23 mouse cellular contexts compared by ENCODE assay signal in the genomic region with DNA sequence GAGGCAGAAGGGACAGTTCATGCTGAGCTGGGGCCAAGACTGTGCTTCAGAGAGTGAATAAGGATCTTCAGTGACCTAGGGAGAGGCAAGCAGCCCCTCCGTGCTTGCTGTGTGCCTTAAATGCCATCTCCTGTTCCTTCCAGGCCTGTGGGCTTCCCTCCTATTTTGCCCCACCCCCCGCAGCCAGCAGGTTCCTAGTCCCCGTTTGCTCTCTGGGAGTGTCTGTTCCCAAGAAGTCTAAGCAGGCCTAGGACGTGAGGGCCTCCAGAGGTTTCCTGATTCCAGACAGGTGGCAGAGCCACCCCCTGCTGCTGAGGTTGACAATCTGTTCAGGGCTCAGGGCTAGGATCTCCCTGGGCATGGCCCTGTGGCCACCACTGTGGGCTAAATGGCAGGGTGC. TPM values are rescaled to one million over a fixed set of nuclear protein-coding genes. Genes with fewer than 3 reads are reported as not detected.
DNase-seq lines count a peak whose midpoint lies in the region; ATAC-seq lines count a peak whose summit lies in the region.
"Had no signal": no experiment of that assay in that cellular context is flagged by ENCODE, and none has a peak within 500 bp of the region (broad histone marks: within the 10 kb centered on the region; RNA-seq: fewer than 3 reads in every experiment).

No protein-coding gene starts in this region.

- H3K4me1 ChIP-seq in kidney, embryonic 15.5 days = no peaks in the 10 kb centered on the region
- peaks cover 28% of the 10 kb centered on the region for H3K4me1 ChIP-seq in liver, embryonic 15.5 days (replicated peaks)
- H3K4me1 ChIP-seq in stomach, embryonic 16.5 days (ENCODE audit: control insufficient read depth, insufficient read depth, low read length) = 0 out of 2 replicates have a peak, but pooled peaks cover 3% of the 10 kb centered on the region
- H3K4me1 ChIP-seq in forebrain, embryonic 13.5 days = no peaks in the 10 kb centered on the region
- no peaks in the 10 kb centered on the region for H3K4me1 ChIP-seq in midbrain, embryonic 11.5 days (ENCODE audit: control insufficient read depth, insufficient read depth, low read length)
- H3K4me1 ChIP-seq: neural tube, embryonic 15.5 days had no signal

- ATAC-seq in kidney, embryonic 15.5 days (replicated peaks; ENCODE audit: low FRiP score) = no peak
- peak; percentile 12 for ATAC-seq in granulocyte monocyte progenitor cell, adult 5-6 weeks (replicated peaks; ENCODE audit: poor library complexity, severe bottlenecking)
- no peak for ATAC-seq in liver, embryonic 15.5 days (ENCODE audit: insufficient read depth)
- no peak for ATAC-seq in stomach, embryonic 16.5 days (ENCODE audit: insufficient read depth, low FRiP score)
- ATAC-seq in forebrain, embryonic 13.5 days = no peak
- ATAC-seq in midbrain, embryonic 11.5 days (ENCODE audit: low FRiP score) = no peak
- ATAC-seq: forebrain, embryonic 14.5 days; Patski had no signal

- no peak for DNase-seq in kidney, adult 8-10 months
- DNase-seq in midbrain, embryonic 11.5 days (ENCODE audit: low spot score, missing footprints) = no peak
- DNase-seq: gastrocnemius, adult 2 months; heart, postnatal 14 days; kidney, adult 11 months; kidney, postnatal 25 days; lung, postnatal 14 days; midbrain, embryonic 14.5 days; thymus, adult 18-20 months had no signal

- H3K4me2 ChIP-seq in kidney, embryonic 15.5 days = no peak overlapping the region
- H3K4me2 ChIP-seq in liver, embryonic 15.5 days = no peak overlapping the region
- no peak overlapping the region for H3K4me2 ChIP-seq in stomach, embryonic 16.5 days (ENCODE audit: low read depth, low read length)
- no peak overlapping the region for H3K4me2 ChIP-seq in forebrain, embryonic 13.5 days
- H3K4me2 ChIP-seq in midbrain, embryonic 11.5 days = no peak overlapping the region
- H3K4me2 ChIP-seq: hindbrain, embryonic 14.5 days; neural tube, embryonic 15.5 days had no signal

- no peak overlapping the region for H3K4me3 ChIP-seq in kidney, embryonic 15.5 days (replicated peaks)
- no peak overlapping the region for H3K4me3 ChIP-seq in liver, embryonic 15.5 days (replicated peaks)
- H3K4me3 ChIP-seq in stomach, embryonic 16.5 days (replicated peaks; ENCODE audit: low read length) = no peak overlapping the region
- no peak overlapping the region for H3K4me3 ChIP-seq in forebrain, embryonic 13.5 days
- no peak overlapping the region for H3K4me3 ChIP-seq in midbrain, embryonic 11.5 days (ENCODE audit: low read depth, low read length)
- H3K4me3 ChIP-seq: gastrocnemius, adult 2 months; myocyte; neural tube, embryonic 15.5 days had no signal

- peak overlapping the region; percentile 10; the same call in 1 of the 2 replicates for H3K27ac ChIP-seq in kidney, embryonic 15.5 days
- H3K27ac ChIP-seq in liver, embryonic 15.5 days (replicated peaks) = peak overlapping the region; percentile 51
- H3K27ac ChIP-seq in stomach, embryonic 16.5 days (ENCODE audit: low read length) = peak overlapping the region; percentile 44
- H3K27ac ChIP-seq in forebrain, embryonic 13.5 days = no peak overlapping the region
- H3K27ac ChIP-seq in midbrain, embryonic 11.5 days (ENCODE audit: low read depth, low read length) = no peak overlapping the region
- H3K27ac ChIP-seq: gastrocnemius, adult 2 months; hindbrain, embryonic 14.5 days; neural tube, embryonic 15.5 days had no signal

- H3K9ac ChIP-seq in kidney, embryonic 15.5 days = no peak overlapping the region
- no peak overlapping the region for H3K9ac ChIP-seq in liver, embryonic 15.5 days
- peak overlapping the region; percentile 5; the same call in 1 of the 2 replicates for H3K9ac ChIP-seq in stomach, embryonic 16.5 days (ENCODE audit: low read length)
- no peak overlapping the region for H3K9ac ChIP-seq in forebrain, embryonic 13.5 days
- no peak overlapping the region for H3K9ac ChIP-seq in midbrain, embryonic 11.5 days (ENCODE audit: low read length)
- H3K9ac ChIP-seq: hindbrain, embryonic 14.5 days; neural tube, embryonic 15.5 days had no signal

- peaks cover 65% of the 10 kb centered on the region for H3K36me3 ChIP-seq in kidney, embryonic 15.5 days
- H3K36me3 ChIP-seq in liver, embryonic 15.5 days (replicated peaks) = peaks cover 46% of the 10 kb centered on the region
- peaks cover 10% of the 10 kb centered on the region; the same call in 1 of the 2 replicates for H3K36me3 ChIP-seq in stomach, embryonic 16.5 days (ENCODE audit: control insufficient read depth, insufficient read depth, low read length)
- peaks cover 66% of the 10 kb centered on the region for H3K36me3 ChIP-seq in forebrain, embryonic 13.5 days (ENCODE audit: poor library complexity, severe bottlenecking)
- peaks cover 18% of the 10 kb centered on the region for H3K36me3 ChIP-seq in midbrain, embryonic 11.5 days (ENCODE audit: control insufficient read depth, insufficient read depth, low read length)

- H3K9me3 ChIP-seq in kidney, embryonic 15.5 days (replicated peaks) = no peaks in the 10 kb centered on the region
- no peaks in the 10 kb centered on the region for H3K9me3 ChIP-seq in liver, embryonic 15.5 days (replicated peaks)
- no peaks in the 10 kb centered on the region for H3K9me3 ChIP-seq in stomach, embryonic 16.5 days (replicated peaks; ENCODE audit: control insufficient read depth, low read length)
- no peaks in the 10 kb centered on the region for H3K9me3 ChIP-seq in forebrain, embryonic 13.5 days (replicated peaks)
- H3K9me3 ChIP-seq in midbrain, embryonic 11.5 days (ENCODE audit: control insufficient read depth, low read length) = no peaks in the 10 kb centered on the region
- H3K9me3 ChIP-seq: neural tube, embryonic 15.5 days had no signal

- 78% methylated on average over 4 of the region's 4 CpGs for WGBS in kidney, embryonic 15.5 days
- 54% methylated on average over 4 of the region's 4 CpGs for WGBS in liver, embryonic 15.5 days (ENCODE audit: insufficient replicate concordance)
- WGBS in stomach, embryonic 16.5 days = 47% methylated on average over 4 of the region's 4 CpGs
- WGBS in forebrain, embryonic 13.5 days = 65% methylated on average over 4 of the region's 4 CpGs
- 67% methylated on average over 4 of the region's 4 CpGs for WGBS in midbrain, embryonic 11.5 days

- no peaks in the 10 kb centered on the region for H3K27me3 ChIP-seq in kidney, embryonic 15.5 days
- H3K27me3 ChIP-seq in liver, embryonic 15.5 days = no peaks in the 10 kb centered on the region
- no peaks in the 10 kb centered on the region for H3K27me3 ChIP-seq in stomach, embryonic 16.5 days (ENCODE audit: control insufficient read depth, insufficient read depth, low read length)
- no peaks in the 10 kb centered on the region for H3K27me3 ChIP-seq in forebrain, embryonic 13.5 days
- no peaks in the 10 kb centered on the region for H3K27me3 ChIP-seq in midbrain, embryonic 11.5 days (ENCODE audit: control insufficient read depth, insufficient read depth, low read length)
- H3K27me3 ChIP-seq: neural tube, embryonic 15.5 days; Patski had no signal

RNA-seq across cellular contexts. Expression of gene Gm13420, which starts 12.7 kb away (rescaled TPM):
- 1.8 and 2.0 TPM in 2 replicates for polyA plus RNA-seq in kidney, embryonic 15.5 days (2015; fragmentation: Nextera tagmentation; extraction: Ambion mirVana)
- not detected in 2 replicates for total RNA-seq in granulocyte monocyte progenitor cell, adult 5-6 weeks (2014; fragmentation: Nextera tagmentation)
- total RNA-seq in granulocyte monocyte progenitor cell, adult 5-6 weeks (2017) = not detected in 2 replicates
- 0.41 and 0.44 TPM in 2 replicates for polyA plus RNA-seq in liver, embryonic 15.5 days (2015; fragmentation: Nextera tagmentation; extraction: Ambion mirVana)
- polyA plus RNA-seq in stomach, embryonic 16.5 days (2015; fragmentation: Nextera tagmentation; extraction: Ambion mirVana) = 0.74 and 0.91 TPM in 2 replicates
- not detected in 2 replicates for polyA plus RNA-seq in forebrain, embryonic 13.5 days (2015; fragmentation: Nextera tagmentation; extraction: Ambion mirVana)
- not detected in 2 replicates for polyA plus RNA-seq in midbrain, embryonic 11.5 days (2014; fragmentation: Nextera tagmentation; extraction: Ambion mirVana)
- total RNA-seq: gastrocnemius, adult 2 months; heart, adult 8-10 months; heart, postnatal 14 days had no signal
- polyA plus RNA-seq: forebrain, embryonic 14.5 days; midbrain, embryonic 14.5 days; myocyte; urinary bladder, adult 2 months had no signal

RNA-seq across cellular contexts. Expression of gene Gm13547, which starts 20.3 kb away (rescaled TPM):
- 0.28 TPM in 1 of 2 replicates, not detected in the other for polyA plus RNA-seq in kidney, embryonic 15.5 days (2015; fragmentation: Nextera tagmentation; extraction: Ambion mirVana)
- not detected in 2 replicates for total RNA-seq in granulocyte monocyte progenitor cell, adult 5-6 weeks (2014; fragmentation: Nextera tagmentation)
- not detected in 2 replicates for total RNA-seq in granulocyte monocyte progenitor cell, adult 5-6 weeks (2017)
- polyA plus RNA-seq in liver, embryonic 15.5 days (2015; fragmentation: Nextera tagmentation; extraction: Ambion mirVana) = not detected in 2 replicates
- polyA plus RNA-seq in stomach, embryonic 16.5 days (2015; fragmentation: Nextera tagmentation; extraction: Ambion mirVana) = not detected in 2 replicates
- 0.72 TPM in 1 of 2 replicates, not detected in the other for polyA plus RNA-seq in forebrain, embryonic 13.5 days (2015; fragmentation: Nextera tagmentation; extraction: Ambion mirVana)
- polyA plus RNA-seq in midbrain, embryonic 11.5 days (2014; fragmentation: Nextera tagmentation; extraction: Ambion mirVana) = not detected in 2 replicates
- total RNA-seq: gastrocnemius, adult 2 months; heart, adult 8-10 months; heart, postnatal 14 days; layer of hippocampus, postnatal 10 days; liver, adult 2 months had no signal
- polyA plus RNA-seq: forebrain, embryonic 14.5 days; hindbrain, embryonic 14.5 days; liver, adult 2 months; midbrain, embryonic 14.5 days; myocyte; neural tube, embryonic 15.5 days; urinary bladder, adult 2 months had no signal

RNA-seq across cellular contexts. Expression of gene Coq4, which starts 48.5 kb away (rescaled TPM):
- 40.9 and 41.8 TPM in 2 replicates for polyA plus RNA-seq in kidney, embryonic 15.5 days (2015; fragmentation: Nextera tagmentation; extraction: Ambion mirVana)
- 14.8 and 18.2 TPM in 2 replicates for total RNA-seq in granulocyte monocyte progenitor cell, adult 5-6 weeks (2014; fragmentation: Nextera tagmentation)
- total RNA-seq in granulocyte monocyte progenitor cell, adult 5-6 weeks (2017) = 7.2 and 7.4 TPM in 2 replicates
- 11.4 and 11.7 TPM in 2 replicates for polyA plus RNA-seq in liver, embryonic 15.5 days (2015; fragmentation: Nextera tagmentation; extraction: Ambion mirVana)
- polyA plus RNA-seq in stomach, embryonic 16.5 days (2015; fragmentation: Nextera tagmentation; extraction: Ambion mirVana) = 34.5 and 34.6 TPM in 2 replicates
- polyA plus RNA-seq in forebrain, embryonic 13.5 days (2015; fragmentation: Nextera tagmentation; extraction: Ambion mirVana) = 30.4 and 33.5 TPM in 2 replicates
- 32.1 and 35.3 TPM in 2 replicates for polyA plus RNA-seq in midbrain, embryonic 11.5 days (2014; fragmentation: Nextera tagmentation; extraction: Ambion mirVana)

RNA-seq across cellular contexts. Expression of gene Trub2, which starts 49.5 kb away (rescaled TPM):
- 37.6 and 41.8 TPM in 2 replicates for polyA plus RNA-seq in kidney, embryonic 15.5 days (2015; fragmentation: Nextera tagmentation; extraction: Ambion mirVana)
- total RNA-seq in granulocyte monocyte progenitor cell, adult 5-6 weeks (2014; fragmentation: Nextera tagmentation) = 31.4 and 39.4 TPM in 2 replicates
- total RNA-seq in granulocyte monocyte progenitor cell, adult 5-6 weeks (2017) = 28.2 and 64.7 TPM in 2 replicates
- polyA plus RNA-seq in liver, embryonic 15.5 days (2015; fragmentation: Nextera tagmentation; extraction: Ambion mirVana) = 11.1 and 13.0 TPM in 2 replicates
- polyA plus RNA-seq in stomach, embryonic 16.5 days (2015; fragmentation: Nextera tagmentation; extraction: Ambion mirVana) = 25.2 and 30.9 TPM in 2 replicates
- 43.4 and 49.7 TPM in 2 replicates for polyA plus RNA-seq in forebrain, embryonic 13.5 days (2015; fragmentation: Nextera tagmentation; extraction: Ambion mirVana)
- 25.9 and 29.1 TPM in 2 replicates for polyA plus RNA-seq in midbrain, embryonic 11.5 days (2014; fragmentation: Nextera tagmentation; extraction: Ambion mirVana)

Comparison
In these comparisons a context has a peak if more than half of its experiments do, and no peak if none do; other contexts are left out.
1. H3K27ac ChIP-seq: peak in kidney, embryonic 15.5 days (single experiment), liver, embryonic 15.5 days (single experiment) and stomach, embryonic 16.5 days (single experiment); none in forebrain, embryonic 13.5 days (single experiment) and midbrain, embryonic 11.5 days (single experiment).